Mouse (Mus musculus) small intestine, adult 2 months (tissue): ENCODE measurements around the gene Trappc4.

Experiments
- CTCF ChIP-seq: fragments of 200-500 bp; IDR thresholded peaks from 2 replicates; pipeline ENCODE4 v1.5.1; 2012; ENCODE audit warnings: low read depth, mild to moderate bottlenecking, control low read depth, inconsistent platforms, low read length, moderate library complexity, mixed read lengths; ENCODE audit not compliant: insufficient replicate concordance, insufficient read length; ENCODE audit errors: extremely low read depth
- POLR2A ChIP-seq: fragments of 200-500 bp; IDR thresholded peaks from 2 replicates; pipeline ENCODE4 v1.6.1; 2012; ENCODE audit warnings: low read depth, mild to moderate bottlenecking, control low read depth, inconsistent platforms, low read length, moderate library complexity

- TF ChIP-seq POLR2A (no peak), CTCF (no peak)
Observed at GRCm38 (mm10) chr9:44417156-44417891, 9.9 kb upstream of the Trappc4 start.
